In the genomic region with DNA sequence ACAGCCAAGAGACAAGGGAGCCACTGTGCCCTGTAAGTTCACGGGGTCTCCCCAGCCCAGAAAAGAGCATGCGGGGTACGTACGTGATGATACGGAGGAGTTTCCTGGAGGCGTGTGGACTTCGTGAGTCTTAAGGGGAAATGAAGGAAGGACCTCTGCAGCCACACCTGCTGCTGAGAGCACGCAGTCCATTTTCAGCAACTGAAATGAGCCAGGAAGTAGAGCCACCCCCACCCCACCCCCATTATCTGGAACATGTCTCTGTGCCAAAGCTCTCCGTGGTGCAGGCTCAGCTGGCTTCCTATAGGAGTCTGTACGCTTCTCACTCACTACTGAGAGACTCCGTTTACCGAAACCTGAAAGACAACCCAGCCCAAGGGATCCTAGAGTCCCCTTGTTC, we compare ENCODE assay signal across 14 mouse cellular contexts.
DNase-seq lines count a peak whose midpoint lies in the region; TF ChIP-seq lines count a peak whose summit lies in the region.
"Had no signal": no experiment of that assay in that cellular context is flagged by ENCODE, and none has a peak within 500 bp of the region (broad histone marks: within the 10 kb centered on the region; RNA-seq: fewer than 3 reads in every experiment).

No protein-coding gene starts in this region.

- H3K27ac ChIP-seq in cerebellum, adult 2 months (ENCODE audit: insufficient read depth, low read length): peak overlapping the region; percentile 66
- H3K27ac ChIP-seq in heart, adult 2 months: peak overlapping the region; percentile 88
- H3K27ac ChIP-seq in left cerebral cortex, adult 2 months: peak overlapping the region; percentile 40; the same call in 1 of the 2 replicates
- H3K27ac ChIP-seq in brown adipose tissue, adult 24 weeks (replicated peaks; ENCODE audit: low read depth, low read length): peak overlapping the region; percentile 71
- H3K27ac ChIP-seq: embryonic facial prominence, embryonic 12.5 days; forebrain, embryonic 15.5 days; hindbrain, embryonic 13.5 days; hindbrain, postnatal 0 days had no signal

- no peaks in the 10 kb centered on the region for H3K27me3 ChIP-seq in cerebellum, adult 2 months (ENCODE audit: control insufficient read depth, insufficient read depth, low read length)
- H3K27me3 ChIP-seq in heart, adult 2 months (ENCODE audit: control insufficient read depth, insufficient read depth, low read length): no peaks in the 10 kb centered on the region

- H3K79me2 ChIP-seq in heart, adult 2 months (replicated peaks; ENCODE audit: control insufficient read depth, insufficient read depth, low read length): peaks cover 5% of the 10 kb centered on the region

- TF ChIP-seq POLR2A in cerebellum, adult 2 months (IDR thresholded peaks at IDR 0.05; ENCODE audit: borderline replicate concordance, insufficient read depth, low read length): no peak
- TF ChIP-seq POLR2A in heart, adult 2 months (IDR thresholded peaks at IDR 0.05; ENCODE audit: insufficient read depth, low read depth, low read length): 0 out of 2 replicates have a peak, but pooled peaks have one; percentile 30

- 60% methylated on average over 12 of the region's 12 CpGs for WGBS in cerebellum, adult 2 months
- 40% methylated on average over 12 of the region's 12 CpGs for WGBS in heart, adult 2 months

- peaks cover 48% of the 10 kb centered on the region for H3K4me1 ChIP-seq in cerebellum, adult 2 months (ENCODE audit: control insufficient read depth, insufficient read depth, low read length)
- peaks cover 30% of the 10 kb centered on the region for H3K4me1 ChIP-seq in heart, adult 2 months (ENCODE audit: control insufficient read depth, insufficient read depth, low read length)
- H3K4me1 ChIP-seq in brown adipose tissue, adult 24 weeks (ENCODE audit: control insufficient read depth, insufficient read depth, insufficient read length, low read length): peaks cover 40% of the 10 kb centered on the region

- peak overlapping the region; percentile 10 for H3K4me3 ChIP-seq in cerebellum, adult 2 months (replicated peaks; ENCODE audit: insufficient read depth, low read depth, low read length)
- H3K4me3 ChIP-seq in heart, adult 2 months: no peak overlapping the region
- no peak overlapping the region for H3K4me3 ChIP-seq in left cerebral cortex, adult 2 months
- H3K4me3 ChIP-seq in brown adipose tissue, adult 24 weeks (ENCODE audit: insufficient read depth, low read depth, low read length): peak overlapping the region; percentile 24
- H3K4me3 ChIP-seq: embryonic facial prominence, embryonic 12.5 days; forebrain, embryonic 15.5 days; hindbrain, embryonic 13.5 days had no signal

- intact Hi-C loops in heart, adult 2 months (cut with DNase I): no loop called here
- intact Hi-C loops in heart, postnatal 36 days (cut with DNase I): no loop called here
- intact Hi-C loops in left cerebral cortex, adult 2 months (cut with DNase I): no loop called here

- H3K9ac ChIP-seq in heart, adult 2 months (ENCODE audit: low read depth, low read length): no peak overlapping the region
- H3K9ac ChIP-seq: embryonic facial prominence, embryonic 12.5 days; forebrain, embryonic 15.5 days; hindbrain, embryonic 13.5 days had no signal

- TF ChIP-seq CTCF in cerebellum, adult 2 months (IDR thresholded peaks at IDR 0.05; ENCODE audit: borderline replicate concordance, insufficient read depth, low read depth, low read length): no peak
- TF ChIP-seq CTCF in heart, adult 2 months (IDR thresholded peaks at IDR 0.05): no peak
- TF ChIP-seq CTCF in left cerebral cortex, adult 2 months (IDR thresholded peaks at IDR 0.05): no peak

- peak; percentile 67; the same call in 1 of the 2 replicates for TF ChIP-seq EP300 in heart, adult 2 months (IDR thresholded peaks at IDR 0.05; ENCODE audit: insufficient read depth, low read depth, low read length)

- no peak for DNase-seq in cerebellum, adult 2 months
- DNase-seq in cerebellum, adult 11 months: no peak
- peak in 1 of 2 experiments; percentile 41 for DNase-seq in heart, adult 2 months
- DNase-seq in heart, postnatal 36 days: no peak
- no peak for DNase-seq in left cerebral cortex, adult 2 months (ENCODE audit: extremely low spot score in 1 of 2, low spot score in 2 of 2)
- no peak for DNase-seq in left cerebral cortex, adult 11 months (ENCODE audit: low spot score)
- DNase-seq: gastrocnemius, postnatal 36 days; kidney, adult 11 months had no signal

- H3K36me3 ChIP-seq in heart, adult 2 months (ENCODE audit: control insufficient read depth, insufficient read depth, low read length): peaks cover 34% of the 10 kb centered on the region
- H3K36me3 ChIP-seq: embryonic facial prominence, embryonic 12.5 days; forebrain, embryonic 15.5 days; G1E; hindbrain, embryonic 13.5 days had no signal

Comparison
In these comparisons a context has a peak if more than half of its experiments do, and no peak if none do; other contexts are left out.
1. H3K4me3 ChIP-seq: peak in cerebellum, adult 2 months (single experiment) and brown adipose tissue, adult 24 weeks (single experiment); none in heart, adult 2 months (single experiment) and left cerebral cortex, adult 2 months (single experiment).
2. Peak in every context shown above with its lines, with median percentiles within 50 percentile points of each other: H3K27ac ChIP-seq.